In the genomic region with DNA sequence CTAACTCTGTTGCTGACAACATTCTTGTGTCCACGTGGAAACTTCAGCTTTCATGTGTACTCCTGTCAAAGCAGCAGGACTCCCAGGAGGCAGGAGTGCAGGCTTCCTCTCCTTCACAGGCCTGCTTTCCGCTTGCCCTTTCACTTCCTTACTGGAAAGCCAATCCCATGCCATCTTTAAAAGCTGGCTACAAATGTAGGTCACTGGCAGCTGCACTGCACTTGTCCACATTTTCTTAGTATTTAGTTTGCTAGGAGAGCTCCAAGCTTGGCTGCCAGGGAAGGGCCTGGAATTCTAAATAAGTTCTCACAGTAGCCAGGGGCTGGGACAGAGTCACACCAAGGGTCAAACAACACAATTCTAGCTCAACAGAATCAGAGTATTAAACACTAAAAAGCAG, we compare ENCODE assay signal across 9 mouse cellular contexts. TPM values are rescaled to one million over a fixed set of nuclear protein-coding genes. Genes with fewer than 3 reads are reported as not detected.
DNase-seq lines count a peak whose midpoint lies in the region; ATAC-seq lines count a peak whose summit lies in the region.
"Had no signal": no experiment of that assay in that cellular context is flagged by ENCODE, and none has a peak within 500 bp of the region (broad histone marks: within the 10 kb centered on the region; RNA-seq: fewer than 3 reads in every experiment).

No protein-coding gene starts in this region.

- ATAC-seq in kidney, embryonic 16.5 days (ENCODE audit: low FRiP score, low TSS enrichment): no peak
- ATAC-seq in midbrain, embryonic 11.5 days (ENCODE audit: low FRiP score): no peak

- intact Hi-C loops in gastrocnemius, postnatal 14 days (cut with DNase I; ENCODE audit: low total_unique reads): no loop called here
- intact Hi-C loops in left cerebral cortex, postnatal 25 days (cut with DNase I): no loop called here

- H3K4me1 ChIP-seq in kidney, embryonic 16.5 days (ENCODE audit: insufficient read depth, low read length): no peaks in the 10 kb centered on the region
- H3K4me1 ChIP-seq in midbrain, embryonic 11.5 days (ENCODE audit: control insufficient read depth, insufficient read depth, low read length): no peaks in the 10 kb centered on the region
- H3K4me1 ChIP-seq: midbrain, embryonic 12.5 days had no signal

- no peak overlapping the region for H3K9ac ChIP-seq in kidney, embryonic 16.5 days (replicated peaks; ENCODE audit: low read length)
- no peak overlapping the region for H3K9ac ChIP-seq in midbrain, embryonic 11.5 days (ENCODE audit: low read length)
- H3K9ac ChIP-seq: midbrain, embryonic 12.5 days had no signal

- DNase-seq in kidney, adult 18-20 months: peak; percentile 7
- peak; percentile 5 for DNase-seq in cerebellum, adult 11 months
- peak; percentile 47 for DNase-seq in gastrocnemius, postnatal 14 days
- peak; percentile 9 to 54 for DNase-seq in left cerebral cortex, postnatal 25 days (ENCODE audit: low spot score in 2 of 2)
- DNase-seq in urinary bladder, postnatal 10 days (ENCODE audit: low spot score): no peak
- DNase-seq in urinary bladder, postnatal 25 days (ENCODE audit: low spot score): no peak
- DNase-seq in midbrain, embryonic 11.5 days (ENCODE audit: low spot score, missing footprints): no peak

- WGBS in kidney, embryonic 16.5 days: 73% methylated on average over 2 of the region's 2 CpGs
- 51% methylated on average over 2 of the region's 2 CpGs for WGBS in midbrain, embryonic 11.5 days

- no peaks in the 10 kb centered on the region for H3K27me3 ChIP-seq in kidney, embryonic 16.5 days (ENCODE audit: insufficient read depth, low read length)
- H3K27me3 ChIP-seq in midbrain, embryonic 11.5 days (ENCODE audit: control insufficient read depth, insufficient read depth, low read length): no peaks in the 10 kb centered on the region
- H3K27me3 ChIP-seq: midbrain, embryonic 12.5 days had no signal

- no peaks in the 10 kb centered on the region for H3K36me3 ChIP-seq in kidney, embryonic 16.5 days (ENCODE audit: insufficient read depth, low read length)
- H3K36me3 ChIP-seq in midbrain, embryonic 11.5 days (ENCODE audit: control insufficient read depth, insufficient read depth, low read length): no peaks in the 10 kb centered on the region
- H3K36me3 ChIP-seq: midbrain, embryonic 12.5 days had no signal

- H3K9me3 ChIP-seq in kidney, embryonic 16.5 days (ENCODE audit: low read length): no peaks in the 10 kb centered on the region
- H3K9me3 ChIP-seq in midbrain, embryonic 11.5 days (ENCODE audit: control insufficient read depth, low read length): no peaks in the 10 kb centered on the region
- H3K9me3 ChIP-seq: midbrain, embryonic 12.5 days had no signal

- no peak overlapping the region for H3K4me3 ChIP-seq in kidney, embryonic 16.5 days (ENCODE audit: low read length)
- no peak overlapping the region for H3K4me3 ChIP-seq in midbrain, embryonic 11.5 days (ENCODE audit: low read depth, low read length)
- H3K4me3 ChIP-seq: midbrain, embryonic 12.5 days had no signal

- no peak overlapping the region for H3K4me2 ChIP-seq in kidney, embryonic 16.5 days (replicated peaks; ENCODE audit: low read depth, low read length)
- no peak overlapping the region for H3K4me2 ChIP-seq in midbrain, embryonic 11.5 days
- H3K4me2 ChIP-seq: midbrain, embryonic 12.5 days had no signal

- no peak overlapping the region for H3K27ac ChIP-seq in kidney, embryonic 16.5 days (ENCODE audit: low read length)
- H3K27ac ChIP-seq in midbrain, embryonic 11.5 days (ENCODE audit: low read depth, low read length): no peak overlapping the region
- H3K27ac ChIP-seq: midbrain, embryonic 12.5 days had no signal

RNA-seq across cellular contexts. Expression of a gene that starts 49.6 kb away (rescaled TPM):
- polyA plus RNA-seq in kidney, embryonic 16.5 days (2015; fragmentation: Nextera tagmentation; extraction: Ambion mirVana): 36.5 and 42.2 TPM in 2 replicates
- total RNA-seq in gastrocnemius, postnatal 14 days (2021): 1 to 10 TPM; 8.2 to 9.2 TPM
- total RNA-seq in left cerebral cortex, postnatal 25 days (2021): 10 to 100 TPM; 17.8 to 22.2 TPM
- 59.6 and 61.9 TPM in 2 replicates for polyA plus RNA-seq in midbrain, embryonic 11.5 days (2014; fragmentation: Nextera tagmentation; extraction: Ambion mirVana)

RNA-seq across cellular contexts. Expression of a gene that starts 49.7 kb away (rescaled TPM):
- 116 and 119 TPM in 2 replicates for polyA plus RNA-seq in kidney, embryonic 16.5 days (2015; fragmentation: Nextera tagmentation; extraction: Ambion mirVana)
- total RNA-seq in gastrocnemius, postnatal 14 days (2021): 10 to 100 TPM; 32.3 to 36.2 TPM
- total RNA-seq in left cerebral cortex, postnatal 25 days (2021): 10 to 100 TPM; 29.4 to 29.9 TPM
- polyA plus RNA-seq in midbrain, embryonic 11.5 days (2014; fragmentation: Nextera tagmentation; extraction: Ambion mirVana): 132 and 136 TPM in 2 replicates

Comparison
In these comparisons a context has a peak if more than half of its experiments do, and no peak if none do; other contexts are left out.
1. DNase-seq: peak in kidney, adult 18-20 months (single experiment), cerebellum, adult 11 months (single experiment), gastrocnemius, postnatal 14 days (single experiment) and left cerebral cortex, postnatal 25 days (2 of 2); none in urinary bladder, postnatal 10 days (single experiment), urinary bladder, postnatal 25 days (single experiment) and midbrain, embryonic 11.5 days (single experiment).